Mouse (Mus musculus) telencephalon, adult 2 months (tissue): ENCODE measurements around the gene Grin3b.

Experiments
- DNase-seq: peaks from one replicate; pipeline ENCODE4 v3.0.0-alpha.2; 2011; ENCODE audit warnings: low read depth, low spot score

The Grin3b gene

DNA sequence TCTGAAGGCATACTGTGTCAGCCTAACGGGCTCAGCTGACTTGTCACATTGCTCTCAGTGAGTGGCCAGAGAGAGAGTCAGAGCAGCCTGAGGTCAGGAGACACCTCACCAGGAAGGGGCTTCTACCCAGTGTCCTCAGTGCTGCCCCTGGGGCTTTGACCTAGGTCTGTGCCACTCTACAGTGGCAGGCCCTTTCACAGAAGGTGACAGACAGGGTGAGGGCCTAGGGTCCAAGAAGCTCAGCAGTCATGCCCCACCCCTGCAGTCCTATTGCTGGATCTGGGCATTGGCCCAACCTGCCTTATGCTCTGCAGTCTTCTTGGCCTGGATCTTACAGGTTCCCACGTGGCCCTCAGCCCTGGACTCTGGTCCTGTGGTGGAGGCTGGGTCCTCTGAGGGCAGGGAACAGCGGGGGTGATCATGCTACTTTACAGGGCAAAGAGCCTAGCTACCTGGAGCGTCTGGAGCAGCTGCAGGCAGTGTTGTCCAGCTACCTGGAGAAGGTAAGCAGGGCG lies 3.6 kb upstream of the Grin3b start:
- no peak for DNase-seq

DNA sequence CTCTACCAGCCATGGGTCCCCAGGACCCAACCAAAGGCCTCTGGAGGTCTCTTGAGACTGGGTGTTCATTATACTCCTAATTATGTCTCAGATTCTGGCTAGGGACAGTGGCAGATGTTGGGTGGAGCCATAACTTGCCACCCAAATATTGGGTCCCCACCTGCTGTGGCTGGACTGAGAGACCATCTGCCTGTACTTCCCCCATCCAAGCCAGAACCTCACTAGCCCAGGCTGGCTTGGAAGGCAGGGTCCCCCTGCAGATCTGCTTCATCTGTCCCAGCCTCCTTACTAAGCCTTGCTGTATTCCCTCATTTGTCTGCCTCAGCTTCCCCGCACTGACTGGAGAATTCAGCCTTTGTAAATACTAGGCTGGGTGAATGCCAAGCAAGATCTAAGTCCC lies 2.3 kb upstream of the Grin3b start:
- DNase-seq = no peak

GRCm38 (mm10) chr10:79969124-79969568 lies 1.4 kb upstream of the Grin3b start:
- DNase-seq = no peak

- no peak for DNase-seq
These were observed 625 bp downstream of the Grin3b start for GRCm38 (mm10) chr10:79971183-79971497.

- DNase-seq = no peak
These were observed 2.3 kb downstream of the Grin3b start for GRCm38 (mm10) chr10:79972831-79973230.

- DNase-seq = no peak
These were observed 3.6 kb downstream of the Grin3b start for GRCm38 (mm10) chr10:79974087-79974486.

- no peak for DNase-seq
These were observed 4.2 kb downstream of the Grin3b start for GRCm38 (mm10) chr10:79974668-79975067.

DNA sequence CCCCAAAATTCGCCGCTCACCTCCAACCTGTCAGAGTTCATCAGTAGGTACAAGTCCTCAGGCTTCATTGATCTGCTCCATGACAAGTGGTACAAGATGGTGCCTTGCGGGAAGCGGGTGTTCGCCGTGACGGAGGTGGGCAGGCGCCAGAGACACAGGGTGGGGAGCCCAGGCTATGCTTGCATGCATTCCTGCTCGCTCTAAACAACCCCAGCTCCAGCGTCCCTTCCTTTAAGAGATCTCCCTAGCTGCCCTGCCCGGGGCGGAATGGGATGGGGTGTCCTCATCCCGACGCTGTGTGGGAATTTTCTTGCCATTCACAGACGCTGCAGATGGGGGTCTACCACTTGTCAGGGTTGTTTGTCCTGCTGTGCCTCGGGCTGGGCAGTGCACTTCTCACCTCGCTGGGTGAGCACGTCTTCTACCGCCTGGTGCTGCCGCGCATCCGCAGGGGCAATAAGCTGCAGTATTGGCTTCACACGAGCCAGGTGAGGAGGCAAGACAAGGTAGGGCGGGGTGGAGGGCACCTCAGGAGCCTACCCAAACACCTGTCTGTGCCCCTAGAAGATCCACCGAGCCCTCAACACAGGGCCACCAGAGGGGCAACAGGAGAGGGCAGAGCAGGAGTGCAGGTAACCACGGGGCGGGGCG lies 5.7 kb downstream of the Grin3b start:
- DNase-seq = no peak

DNA sequence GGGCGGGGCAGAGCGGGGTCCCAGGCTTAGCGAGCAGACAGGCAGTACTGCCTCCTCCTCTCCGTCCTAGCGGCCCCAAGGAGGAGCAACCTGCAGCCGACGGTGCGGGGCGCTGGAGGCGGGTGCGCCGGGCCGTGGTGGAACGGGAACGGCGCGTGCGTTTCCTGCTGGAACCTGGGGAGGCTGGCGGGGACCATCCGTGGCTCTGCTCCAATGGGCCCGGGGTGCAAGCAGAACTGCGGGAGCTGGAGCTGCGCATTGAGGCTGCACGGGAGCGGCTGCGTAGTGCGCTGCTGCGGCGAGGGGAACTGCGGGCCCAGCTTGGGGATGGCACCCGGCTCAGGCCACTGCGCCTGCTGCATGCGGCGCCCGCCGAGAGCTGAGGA lies 6.2 kb downstream of the Grin3b start:
- DNase-seq = no peak

DNA sequence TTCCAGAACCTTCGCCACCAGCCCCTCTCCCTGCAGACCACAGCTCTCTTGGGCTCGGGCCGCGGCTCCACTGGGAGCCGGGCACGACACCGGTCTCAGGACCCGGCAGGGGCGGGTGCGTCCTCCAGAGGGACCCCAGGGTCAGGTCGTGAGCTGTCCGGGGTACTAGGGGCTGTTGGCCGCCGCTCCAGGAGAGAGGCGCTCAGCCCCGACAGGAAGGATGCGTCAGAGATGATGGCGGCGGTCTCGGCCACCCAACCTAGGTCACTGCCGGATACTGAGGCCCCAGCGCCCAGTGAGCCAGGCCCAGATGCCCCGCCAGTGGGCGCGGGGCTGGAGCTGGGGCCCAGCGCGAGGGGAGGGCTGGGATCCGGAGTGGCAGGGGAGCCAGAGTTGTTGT lies 6.8 kb downstream of the Grin3b start:
- DNase-seq = no peak

GRCm38 (mm10) chr10:79978061-79978460 lies 7.5 kb downstream of the Grin3b start:
- no peak for DNase-seq

- no peak for DNase-seq
These were observed 9.1 kb downstream of the Grin3b start for GRCm38 (mm10) chr10:79979401-79980155.

GRCm38 (mm10) chr10:79983205-79983604 lies 12.7 kb downstream of the Grin3b start:
- no peak for DNase-seq

DNA sequence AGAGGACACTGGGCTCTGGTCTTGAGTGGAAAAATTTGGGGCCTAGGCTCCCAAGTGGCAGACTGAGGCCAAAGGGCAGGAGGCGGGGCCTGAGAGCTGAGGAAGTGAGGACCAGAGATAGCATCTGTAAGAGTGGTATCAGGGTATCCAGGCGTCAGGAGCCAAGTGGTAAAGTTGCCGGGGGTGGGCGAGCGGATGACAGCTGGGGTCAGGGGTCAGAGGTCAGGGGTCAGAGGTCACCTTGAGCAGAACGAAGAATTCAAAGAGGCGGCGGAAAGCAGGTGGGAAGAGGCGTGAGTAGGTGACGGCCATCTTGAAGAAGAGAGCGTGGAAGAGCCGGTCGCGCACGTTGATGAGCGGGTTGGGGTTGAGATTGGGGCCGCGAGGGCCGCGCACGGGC lies 13.2 kb downstream of the Grin3b start:
- no peak for DNase-seq

DNA sequence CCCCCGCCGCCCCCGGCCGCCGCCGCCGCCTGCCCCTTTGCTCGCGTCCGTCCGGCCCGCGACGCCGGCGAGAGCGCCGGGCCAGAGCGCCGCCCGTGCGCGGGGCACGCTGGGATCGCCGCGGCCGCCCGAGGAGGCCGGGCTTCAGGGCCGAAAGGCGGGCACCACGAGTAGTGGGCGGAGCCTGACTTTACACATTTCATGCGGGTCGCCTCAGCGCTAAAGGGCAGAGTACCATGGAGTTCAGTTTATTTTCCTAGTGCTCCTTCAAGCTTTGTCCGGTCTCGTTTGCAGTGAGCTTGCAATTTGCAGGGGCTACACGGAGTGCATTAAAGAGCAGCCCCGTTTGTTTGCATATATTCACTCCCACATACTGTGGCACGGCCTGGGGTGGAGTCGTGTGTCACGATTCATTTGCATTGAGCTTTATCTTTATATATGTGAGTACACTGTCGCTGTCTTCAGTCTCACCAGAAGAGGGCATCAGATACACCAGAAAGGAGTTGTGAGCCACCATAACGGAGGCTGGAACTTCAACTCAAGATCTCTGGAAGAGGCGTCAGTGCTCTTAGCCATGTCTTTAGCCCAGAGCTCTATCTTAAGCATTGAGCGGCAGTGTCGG lies 13.8 kb downstream of the Grin3b start, which contains the start of gene Tmem259:
Tmem259 (minus strand) TSS at position 136 of the 622 bp plus-strand sequence.
- peak; percentile 79 for DNase-seq

GRCm38 (mm10) chr10:79984871-79985270 lies 14.4 kb downstream of the Grin3b start:
- DNase-seq = peak; percentile 100

GRCm38 (mm10) chr10:79985334-79986231 lies 15.1 kb downstream of the Grin3b start:
- peak; percentile 49 for DNase-seq

DNA sequence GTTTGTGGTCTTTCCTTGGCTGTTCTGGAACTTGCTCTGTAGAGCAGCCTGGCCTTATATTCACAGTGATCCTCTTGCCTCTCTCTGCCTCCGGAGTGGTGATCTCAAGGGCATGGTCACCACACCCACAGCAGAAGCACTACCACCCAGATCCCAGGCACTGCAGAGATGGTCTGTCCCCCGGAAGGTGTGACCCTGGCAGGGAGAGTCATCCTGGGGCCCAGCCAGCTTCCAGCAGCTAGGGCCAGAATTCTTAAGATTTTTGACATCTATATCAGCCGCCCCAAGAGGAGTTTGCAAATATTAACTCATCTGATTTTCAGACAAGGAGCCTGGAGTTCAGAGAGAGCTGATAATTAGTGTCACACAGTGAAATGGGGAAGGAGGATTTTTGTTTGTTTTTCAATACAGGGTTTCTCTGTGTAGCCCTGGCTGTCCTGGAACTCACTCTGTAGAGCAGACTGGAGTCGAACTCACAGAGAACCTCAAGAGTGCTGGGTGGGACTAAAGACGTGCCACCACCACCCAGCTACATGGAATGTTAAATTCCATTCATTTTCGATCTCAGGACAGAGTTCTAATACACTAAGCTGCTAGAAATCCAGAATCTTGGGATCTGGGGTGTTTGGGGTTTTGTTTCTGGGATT lies 15.8 kb downstream of the Grin3b start:
- DNase-seq = no peak

GRCm38 (mm10) chr10:79986963-79987362 lies 16.4 kb downstream of the Grin3b start:
- DNase-seq = no peak

DNA sequence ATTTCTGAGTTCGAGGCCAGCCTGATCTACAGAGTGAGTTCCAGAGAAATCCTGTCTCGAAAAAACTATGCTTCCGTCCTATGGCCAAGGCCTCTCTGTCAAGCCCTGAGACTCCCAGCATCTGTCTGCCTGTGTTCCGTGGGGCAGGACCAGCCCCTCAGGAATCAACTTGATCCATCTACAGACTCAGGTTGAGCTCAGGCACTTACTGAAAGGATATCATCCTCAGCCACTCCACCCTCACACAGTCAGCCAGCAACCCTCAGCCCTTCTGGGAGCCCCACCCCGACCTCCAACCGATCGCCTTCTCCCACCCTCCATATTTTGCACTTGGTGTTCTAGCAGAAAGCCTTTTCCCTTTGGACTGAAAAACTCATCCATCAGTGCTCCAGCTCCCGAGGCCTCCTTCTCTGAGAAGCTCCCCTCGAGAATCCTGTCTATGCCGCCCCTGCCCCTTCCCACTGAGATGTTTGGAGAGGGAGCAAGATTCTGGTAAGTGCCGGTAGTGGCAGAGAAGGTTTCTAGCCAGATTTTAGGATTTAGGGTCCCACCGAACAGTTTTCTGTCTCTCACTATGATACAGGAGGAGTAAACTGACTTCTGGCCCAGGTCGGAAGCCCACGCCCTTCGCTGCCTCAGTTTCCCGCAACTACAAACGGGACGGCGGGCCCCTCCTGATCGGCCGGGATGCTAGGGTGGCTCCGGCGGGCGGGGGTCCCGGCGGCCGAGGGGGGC lies 17.4 kb downstream of the Grin3b start:
- DNase-seq = no peak
